Mouse (Mus musculus): ENCODE results near the gene Ccdc138. TPM values are rescaled to one million over a fixed set of nuclear protein-coding genes. Genes with fewer than 3 reads are reported as not detected.
"Not testable (repeated sequence)": the region's sequence is repeated elsewhere in the genome, so short reads cannot be mapped to it uniquely, and the experiment has no call there.

Ccdc138 gene
- polyA plus RNA-seq, 1 experiment from 2014 or later: 10.7 TPM

- ATAC-seq (replicated peaks; ENCODE audit: low FRiP score): no peak
- 91% methylated on average over 10 of the region's 10 CpGs for WGBS
- Histone ChIP-seq H3K27me3 (no peaks in the 10 kb centered on the region), H3K36me3 (peaks cover 28% of the 10 kb centered on the region), H3K4me1 (no peaks in the 10 kb centered on the region), H3K9ac (no peak overlapping the region), H3K4me3 (replicated peaks) (no peak overlapping the region), H3K9me3 (replicated peaks) (peaks cover 4% of the 10 kb centered on the region; the same call in 1 of the 2 replicates), H3K27ac (no peak overlapping the region), H3K4me2 (no peak overlapping the region)
These were observed 33.4 kb downstream of the Ccdc138 start for GRCm38 (mm10) chr10:58530896-58531790.

- H3K9me3 ChIP-seq (replicated peaks): peaks cover 4% of the 10 kb centered on the region; the same call in 1 of the 2 replicates
- H3K4me2 ChIP-seq: no peak overlapping the region
- H3K4me3 ChIP-seq (replicated peaks): no peak overlapping the region
- H3K9ac ChIP-seq: no peak overlapping the region
- H3K4me1 ChIP-seq: no peaks in the 10 kb centered on the region
- no peaks in the 10 kb centered on the region for H3K27me3 ChIP-seq
- ATAC-seq (replicated peaks; ENCODE audit: low FRiP score): no peak
- no peak overlapping the region for H3K27ac ChIP-seq
- WGBS: 96% methylated on average over 2 of the region's 2 CpGs
- H3K36me3 ChIP-seq: peaks cover 28% of the 10 kb centered on the region
These were observed 34.4 kb downstream of the Ccdc138 start for GRCm38 (mm10) chr10:58532177-58532576.

DNA sequence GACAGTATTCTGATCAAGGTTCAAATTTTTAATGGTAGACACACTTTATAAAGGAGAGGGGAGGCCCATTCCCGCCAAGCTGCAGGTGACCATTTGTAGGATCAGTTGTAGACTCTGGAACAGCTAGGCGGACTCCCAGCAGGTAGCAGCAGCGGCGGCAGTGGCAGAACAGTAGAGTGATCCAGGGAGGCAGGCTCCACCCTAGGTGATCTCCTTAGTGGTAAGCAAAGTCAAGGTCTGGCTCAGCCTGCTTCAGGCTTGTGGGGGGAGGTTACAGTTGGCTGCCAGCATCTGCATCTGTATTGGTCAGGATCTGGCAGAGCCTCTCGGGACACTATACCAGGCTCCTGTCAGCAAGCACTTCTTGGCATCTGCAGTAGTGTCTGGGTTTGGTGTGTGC is 38.5 kb downstream of the Ccdc138 start:
- 92% methylated on average over 5 of the region's 5 CpGs for WGBS
- not testable (repeated sequence) for H3K27me3 ChIP-seq; ATAC-seq (replicated peaks; ENCODE audit: low FRiP score)

GRCm38 (mm10) chr10:58540613-58541012 is 42.9 kb downstream of the Ccdc138 start:
- H3K9me3 ChIP-seq (replicated peaks): no peaks in the 10 kb centered on the region
- H3K27me3 ChIP-seq: no peaks in the 10 kb centered on the region
- no peak overlapping the region for H3K4me3 ChIP-seq (replicated peaks)
- no peak for ATAC-seq (replicated peaks; ENCODE audit: low FRiP score)
- H3K27ac ChIP-seq: no peak overlapping the region
- H3K36me3 ChIP-seq: peaks cover 25% of the 10 kb centered on the region
- no peak overlapping the region for H3K9ac ChIP-seq
- H3K4me2 ChIP-seq: no peak overlapping the region
- H3K4me1 ChIP-seq: no peaks in the 10 kb centered on the region
- 78% methylated on average over 13 of the region's 13 CpGs for WGBS

More for the DNA sequence above, 38.5 kb downstream of the Ccdc138 start:
- not testable (repeated sequence) for H3K4me2 ChIP-seq; H3K27ac ChIP-seq; H3K9ac ChIP-seq; H3K4me1 ChIP-seq; H3K9me3 ChIP-seq (replicated peaks); H3K4me3 ChIP-seq (replicated peaks)
- H3K36me3 ChIP-seq: peaks cover 31% of the 10 kb centered on the region

DNA sequence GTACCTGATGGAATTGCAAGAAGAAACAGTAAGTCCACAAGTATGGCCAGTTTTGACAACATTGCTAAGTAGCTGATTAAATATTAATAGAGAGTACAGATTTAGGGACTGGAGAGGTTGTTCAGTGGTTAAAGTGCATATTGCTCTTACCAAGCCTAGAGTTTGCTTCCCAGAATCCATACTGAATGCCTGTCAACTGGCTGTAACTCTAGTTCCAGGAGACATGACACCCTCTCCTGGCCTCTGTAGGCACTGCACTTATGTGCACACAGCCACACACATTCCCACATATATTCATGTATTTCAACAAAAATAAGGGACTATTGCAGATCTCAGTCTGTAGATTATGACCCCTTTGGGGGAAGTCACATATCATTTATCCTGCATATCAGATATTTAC is 51.0 kb downstream of the Ccdc138 start:
- Histone ChIP-seq H3K4me2 (no peak overlapping the region), H3K9me3 (replicated peaks) (no peaks in the 10 kb centered on the region), H3K4me3 (replicated peaks) (no peak overlapping the region), H3K36me3 (no peaks in the 10 kb centered on the region), H3K9ac (no peak overlapping the region), H3K27ac (no peak overlapping the region), H3K27me3 (no peaks in the 10 kb centered on the region), H3K4me1 (no peaks in the 10 kb centered on the region)
- ATAC-seq (replicated peaks; ENCODE audit: low FRiP score): no peak

- 92% methylated on average over 8 of the region's 8 CpGs for WGBS
- H3K9ac ChIP-seq: no peak overlapping the region
These were observed 57.1 kb downstream of the Ccdc138 start for GRCm38 (mm10) chr10:58554693-58555387.

DNA sequence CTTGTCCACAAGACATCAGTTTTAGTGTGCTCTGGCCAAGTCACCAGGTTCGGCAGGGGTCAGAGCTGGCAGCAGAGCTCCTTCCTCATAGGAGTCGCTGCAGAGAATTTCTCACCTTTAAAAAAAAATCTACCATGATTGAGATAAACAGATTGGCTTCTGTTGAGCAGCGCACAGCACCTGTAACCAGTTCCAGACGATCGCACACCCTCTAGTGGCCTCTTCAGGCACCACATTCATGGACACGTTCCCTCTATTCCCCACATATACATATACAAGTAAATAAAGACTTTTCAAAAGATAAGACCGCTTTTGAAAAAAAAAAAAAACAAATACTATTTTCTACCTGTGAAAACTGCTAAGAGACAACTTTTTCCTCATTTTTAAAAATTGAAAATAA is 61.4 kb downstream of the Ccdc138 start:
- no peak for ATAC-seq (replicated peaks; ENCODE audit: low FRiP score)
- 38% methylated on average over 7 of the region's 7 CpGs for WGBS

More at GRCm38 (mm10) chr10:58554693-58555387, 57.1 kb downstream of the Ccdc138 start:
- H3K9me3 ChIP-seq (replicated peaks): no peaks in the 10 kb centered on the region
- H3K27me3 ChIP-seq: no peaks in the 10 kb centered on the region
- no peak overlapping the region for H3K27ac ChIP-seq
- no peak overlapping the region for H3K4me2 ChIP-seq
- no peaks in the 10 kb centered on the region for H3K36me3 ChIP-seq
- H3K4me1 ChIP-seq: no peaks in the 10 kb centered on the region
- no peak overlapping the region for H3K4me3 ChIP-seq (replicated peaks)
- ATAC-seq (replicated peaks; ENCODE audit: low FRiP score): no peak

GRCm38 (mm10) chr10:58559901-58560300 is 62.2 kb downstream of the Ccdc138 start:
- no peaks in the 10 kb centered on the region for H3K36me3 ChIP-seq
- 0 out of 2 replicates have a peak, but pooled peaks cover 3% of the 10 kb centered on the region for H3K4me1 ChIP-seq
- peak; percentile 52; the same call in 1 of the 2 replicates for ATAC-seq (replicated peaks; ENCODE audit: low FRiP score)
- H3K27ac ChIP-seq: no peak overlapping the region
- WGBS: 22% methylated on average over 3 of the region's 3 CpGs
- no peak overlapping the region for H3K4me3 ChIP-seq (replicated peaks)
- H3K9me3 ChIP-seq (replicated peaks): no peaks in the 10 kb centered on the region
- H3K9ac ChIP-seq: no peak overlapping the region
- H3K4me2 ChIP-seq: no peak overlapping the region
- no peaks in the 10 kb centered on the region for H3K27me3 ChIP-seq

More for the DNA sequence above, 61.4 kb downstream of the Ccdc138 start:
- Histone ChIP-seq H3K4me2 (no peak overlapping the region), H3K27ac (no peak overlapping the region), H3K4me3 (replicated peaks) (no peak overlapping the region), H3K36me3 (no peaks in the 10 kb centered on the region), H3K27me3 (no peaks in the 10 kb centered on the region), H3K9ac (no peak overlapping the region), H3K4me1 (0 out of 2 replicates have a peak, but pooled peaks cover 3% of the 10 kb centered on the region), H3K9me3 (replicated peaks) (no peaks in the 10 kb centered on the region)

DNA sequence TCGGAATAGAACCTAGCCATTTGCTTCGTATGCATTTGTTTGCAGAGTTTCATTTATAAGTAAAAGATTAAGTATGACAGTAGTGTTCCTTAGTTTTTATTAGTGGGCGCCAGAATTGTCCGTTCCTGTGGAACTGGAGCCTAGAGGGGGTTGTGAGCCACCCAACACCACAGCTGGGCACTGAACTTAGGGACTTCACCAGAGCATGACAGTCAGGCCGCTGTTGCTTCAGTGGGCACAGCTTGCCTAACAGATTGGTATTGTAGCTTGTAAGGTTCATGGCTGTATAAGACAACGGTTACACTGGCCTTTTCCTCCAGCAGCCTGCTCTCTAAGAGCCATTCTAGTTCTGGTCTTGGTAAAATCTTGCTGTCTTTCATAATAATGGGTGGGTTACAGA is 62.8 kb downstream of the Ccdc138 start:
- H3K4me2 ChIP-seq: no peak overlapping the region
- no peaks in the 10 kb centered on the region for H3K36me3 ChIP-seq
- no peak overlapping the region for H3K4me3 ChIP-seq (replicated peaks)
- WGBS: 78% methylated on average over 6 of the region's 6 CpGs
- H3K27ac ChIP-seq: no peak overlapping the region
- 0 out of 2 replicates have a peak, but pooled peaks cover 3% of the 10 kb centered on the region for H3K4me1 ChIP-seq
- H3K9ac ChIP-seq: no peak overlapping the region
- peak; percentile 60; the same call in 1 of the 2 replicates for ATAC-seq (replicated peaks; ENCODE audit: low FRiP score)
- no peaks in the 10 kb centered on the region for H3K9me3 ChIP-seq (replicated peaks)
- no peaks in the 10 kb centered on the region for H3K27me3 ChIP-seq

DNA sequence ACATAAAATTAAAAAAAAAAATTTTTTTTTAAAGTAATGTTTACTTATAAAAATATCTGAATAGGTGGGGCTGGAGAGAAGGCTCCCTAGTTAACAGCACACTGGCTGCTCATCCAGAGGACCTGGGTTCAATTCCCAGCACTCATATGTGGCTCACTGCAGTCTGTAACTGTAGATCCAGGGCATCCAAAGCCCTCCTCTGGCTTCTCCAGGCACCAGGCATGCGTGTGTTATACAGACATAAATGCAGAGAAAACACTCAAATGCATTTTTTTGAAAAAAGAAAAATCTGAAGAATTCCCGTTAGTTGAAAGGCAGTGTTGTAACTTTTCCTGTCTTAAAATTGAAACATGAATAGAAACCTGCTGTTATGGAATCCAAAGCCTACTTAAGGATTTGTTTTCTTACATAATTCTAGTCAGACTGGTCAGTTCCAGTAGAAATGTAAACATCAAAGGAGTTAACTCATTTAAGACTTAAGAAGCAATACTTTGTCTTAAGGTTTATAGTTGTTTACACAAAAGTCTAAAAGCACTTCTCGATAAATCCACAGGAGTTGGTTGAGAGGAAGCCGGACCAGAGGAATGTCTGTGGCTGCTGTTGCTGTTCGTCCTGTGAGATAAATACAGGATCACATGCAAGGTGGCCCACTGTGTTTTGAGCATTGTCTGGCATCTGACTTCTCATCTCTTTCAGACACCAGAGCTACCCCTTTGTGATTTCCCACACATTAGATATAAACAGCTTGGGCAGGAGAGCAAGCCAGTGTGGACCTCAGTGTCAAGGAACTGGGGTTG is 87.9 kb downstream of the Ccdc138 start:
- H3K4me3 ChIP-seq (replicated peaks): no peak overlapping the region
- H3K27ac ChIP-seq: peak overlapping the region; percentile 48
- no peak overlapping the region for H3K4me2 ChIP-seq
- 53% methylated on average over 5 of the region's 5 CpGs for WGBS
- H3K27me3 ChIP-seq: no peaks in the 10 kb centered on the region
- no peaks in the 10 kb centered on the region; the same call in 1 of the 2 replicates for H3K9me3 ChIP-seq (replicated peaks)
- no peak overlapping the region for H3K9ac ChIP-seq
- H3K36me3 ChIP-seq: no peaks in the 10 kb centered on the region
- ATAC-seq (replicated peaks; ENCODE audit: low FRiP score): no peak; the same call in 1 of the 2 replicates
- H3K4me1 ChIP-seq: no peaks in the 10 kb centered on the region

GRCm38 (mm10) chr10:58594486-58594885 is 96.7 kb downstream of the Ccdc138 start:
- WGBS: 71% methylated on average over 3 of the region's 3 CpGs

More at GRCm38 (mm10) chr10:58594486-58594885, 96.7 kb downstream of the Ccdc138 start:
- Histone ChIP-seq H3K36me3 (no peaks in the 10 kb centered on the region), H3K4me1 (no peaks in the 10 kb centered on the region), H3K27me3 (no peaks in the 10 kb centered on the region), H3K4me3 (replicated peaks) (no peak overlapping the region), H3K27ac (no peak overlapping the region), H3K4me2 (no peak overlapping the region), H3K9me3 (replicated peaks) (no peaks in the 10 kb centered on the region), H3K9ac (no peak overlapping the region)
- no peak for ATAC-seq (replicated peaks; ENCODE audit: low FRiP score)
